Mouse (Mus musculus) right cerebral cortex, adult 18-20 months (tissue): ENCODE data around the gene Gm13420.
"Not testable (repeated sequence)": the region's sequence is repeated elsewhere in the genome, so short reads cannot be mapped to it uniquely, and the experiment has no call there.

Source experiments
- DNase-seq: peaks from one replicate; pipeline ENCODE4 v3.0.0; 2022; ENCODE audit warnings: mixed read lengths

The Gm13420 gene

GRCm38 (mm10) chr2:29751497-29751896 is at the start of gene Gm13420:
Gene Gm13420, minus strand, starts transcription at chr2:29751685.
- DNase-seq: no peak

DNA sequence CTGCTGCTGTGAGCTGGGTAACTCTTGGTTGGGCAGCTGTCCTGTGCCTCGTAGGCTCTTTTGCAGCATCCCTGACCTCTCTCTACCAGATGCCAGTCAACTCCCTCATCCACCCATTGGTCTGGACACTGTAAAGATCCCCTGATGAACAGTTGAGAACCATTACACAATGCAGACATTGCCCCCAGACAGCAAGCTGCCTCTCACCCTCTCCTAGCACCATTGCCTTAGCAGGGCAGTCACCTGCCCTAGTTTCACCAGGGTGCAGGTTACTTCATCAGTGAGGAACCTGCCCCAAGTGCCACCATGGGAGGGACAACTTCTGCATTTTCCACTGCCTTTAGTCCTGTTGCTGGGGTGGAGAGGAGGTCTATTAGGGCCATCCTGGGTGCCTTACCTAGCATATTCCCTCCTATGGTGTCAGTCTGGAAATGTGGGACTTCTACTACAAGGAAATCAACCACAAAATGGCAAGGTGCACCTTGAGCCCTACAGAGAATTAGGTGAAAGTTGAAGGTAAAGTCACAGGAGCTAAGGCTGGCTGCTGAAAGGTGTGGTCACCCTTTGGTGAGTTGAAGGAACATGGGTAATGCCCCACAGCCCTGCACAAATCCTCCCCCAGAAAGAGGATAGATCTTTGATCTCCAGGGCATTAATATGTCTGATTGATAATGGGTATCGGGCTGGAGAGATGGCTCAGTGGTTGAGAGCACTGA is 41.4 kb upstream of the Gm13420 start:
- DNase-seq: no peak

- peak; percentile 93 for DNase-seq
Observed at GRCm38 (mm10) chr2:29787937-29788681, 36.6 kb upstream of the Gm13420 start, which contains the start of gene Trub2. Gene Trub2, minus strand, starts transcription at chr2:29788502.

DNA sequence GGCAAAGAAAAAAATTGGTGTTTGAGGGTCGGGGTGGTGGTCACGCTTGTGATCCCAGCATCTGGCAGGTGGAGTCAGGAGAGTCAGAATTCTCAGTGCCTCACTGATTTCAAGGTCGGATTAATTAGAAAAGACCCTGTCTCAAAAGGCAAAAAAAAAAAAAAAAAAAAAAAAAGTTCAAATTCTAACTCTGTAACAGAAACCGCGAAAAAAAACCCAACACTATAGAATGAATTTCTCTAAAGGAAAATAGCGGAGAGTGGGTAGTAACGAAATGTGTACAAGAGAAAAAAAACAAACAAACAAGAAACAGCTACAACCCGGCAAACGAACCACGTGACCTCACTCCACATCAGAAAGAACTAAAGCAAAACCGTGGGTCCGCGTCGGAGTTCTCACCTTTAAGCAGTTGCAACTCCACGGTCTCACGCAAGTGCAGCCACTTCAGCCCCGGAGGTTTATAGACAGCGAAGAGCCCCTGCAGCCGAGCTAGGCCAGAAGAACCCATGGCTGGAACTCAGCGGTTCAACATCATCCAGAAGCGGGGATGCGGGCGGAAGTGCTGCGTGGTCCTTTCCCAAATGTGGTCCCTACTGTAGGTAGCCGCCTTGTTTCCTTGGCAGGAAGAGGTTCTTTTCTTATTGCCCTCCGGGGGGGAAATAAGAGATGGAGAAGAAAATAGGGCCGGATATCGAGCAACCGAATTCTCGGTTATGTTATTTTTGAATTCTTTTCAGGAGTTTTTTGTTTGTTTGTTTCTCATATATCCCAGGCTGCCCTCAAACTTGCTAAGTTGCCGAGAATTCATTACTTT is 35.8 kb upstream of the Gm13420 start, which contains the start of gene Coq4:
Gene Coq4, plus strand, starts transcription at position 390 of the 814 bp plus-strand sequence.
- peak; percentile 95 for DNase-seq

GRCm38 (mm10) chr2:29784290-29784689 is 32.8 kb upstream of the Gm13420 start:
- no peak for DNase-seq

DNA sequence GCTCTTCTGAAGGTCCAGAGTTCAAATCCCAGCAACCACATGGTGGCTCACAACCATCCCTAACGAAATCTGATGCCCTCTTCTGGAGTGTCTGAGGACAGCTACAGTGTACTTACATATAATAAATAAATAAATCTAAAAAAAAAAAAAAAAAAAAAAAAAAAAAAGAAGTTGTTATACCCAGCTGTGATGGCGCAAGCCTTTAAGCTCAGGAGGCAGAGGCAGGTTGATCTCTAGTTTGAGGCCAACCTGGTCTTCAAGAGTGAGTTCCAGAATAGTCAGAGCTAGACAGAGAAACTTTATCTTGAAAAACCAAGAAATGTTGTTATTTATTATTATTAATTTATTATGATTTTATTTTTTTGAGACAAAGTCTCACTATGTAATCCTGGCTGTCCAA is 29.8 kb upstream of the Gm13420 start:
- not testable (repeated sequence) for DNase-seq

- no peak for DNase-seq
Observed at GRCm38 (mm10) chr2:29773323-29773722, 21.8 kb upstream of the Gm13420 start.

- DNase-seq: no peak
Observed at GRCm38 (mm10) chr2:29771611-29772461, 20.4 kb upstream of the Gm13420 start.

- no peak for DNase-seq
Observed at GRCm38 (mm10) chr2:29770162-29770561, 18.7 kb upstream of the Gm13420 start.

DNA sequence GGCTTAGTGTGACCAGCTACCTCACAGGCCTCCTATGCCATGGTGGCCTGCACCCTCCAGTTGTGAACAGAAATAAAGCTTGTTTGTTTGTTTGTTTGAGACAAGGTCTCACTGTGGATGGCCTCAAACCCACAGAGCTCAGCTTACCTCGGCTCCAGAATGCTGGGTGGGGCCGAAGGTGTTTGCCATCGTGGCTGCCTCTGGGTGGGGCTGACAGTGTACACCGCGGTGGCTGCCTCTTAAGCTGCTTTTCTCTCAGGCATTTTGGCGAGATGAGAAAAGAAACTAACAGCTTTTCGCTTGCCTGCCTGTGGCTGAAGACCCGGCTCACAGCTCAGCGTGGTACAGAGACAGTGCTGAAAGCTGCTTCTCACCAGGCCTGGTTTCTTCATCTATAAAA is 17.4 kb upstream of the Gm13420 start:
- DNase-seq: no peak

- DNase-seq: no peak
Observed at GRCm38 (mm10) chr2:29767976-29768709, 16.7 kb upstream of the Gm13420 start.

- DNase-seq: peak; percentile 37
Observed at GRCm38 (mm10) chr2:29764831-29765230, 13.3 kb upstream of the Gm13420 start.

GRCm38 (mm10) chr2:29755693-29756092 is 4.2 kb upstream of the Gm13420 start:
- no peak for DNase-seq

DNA sequence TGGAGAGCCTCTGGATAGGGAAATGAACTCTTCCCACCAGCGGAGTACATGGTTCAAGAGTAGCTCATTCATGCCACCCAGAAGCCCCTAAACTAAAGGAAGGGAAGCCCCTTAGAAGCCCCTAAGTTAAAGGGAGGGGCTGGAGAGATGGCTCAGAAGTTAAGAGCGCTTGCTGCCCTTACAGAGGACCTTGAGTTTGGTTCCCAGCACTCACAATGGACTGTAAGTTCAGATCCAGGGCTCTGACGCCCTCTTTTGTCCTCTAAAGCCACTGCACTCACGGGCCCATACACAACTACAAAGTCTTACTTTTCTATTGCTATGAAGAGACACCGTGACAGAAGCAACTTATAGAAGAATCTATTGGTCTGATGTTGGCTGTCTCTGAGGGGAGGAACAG is 912 bp upstream of the Gm13420 start:
- DNase-seq: no peak

- DNase-seq: no peak
Observed at GRCm38 (mm10) chr2:29748499-29748898, 3.0 kb downstream of the Gm13420 start.

- DNase-seq: no peak
Observed at GRCm38 (mm10) chr2:29747852-29748251, 3.6 kb downstream of the Gm13420 start.

DNA sequence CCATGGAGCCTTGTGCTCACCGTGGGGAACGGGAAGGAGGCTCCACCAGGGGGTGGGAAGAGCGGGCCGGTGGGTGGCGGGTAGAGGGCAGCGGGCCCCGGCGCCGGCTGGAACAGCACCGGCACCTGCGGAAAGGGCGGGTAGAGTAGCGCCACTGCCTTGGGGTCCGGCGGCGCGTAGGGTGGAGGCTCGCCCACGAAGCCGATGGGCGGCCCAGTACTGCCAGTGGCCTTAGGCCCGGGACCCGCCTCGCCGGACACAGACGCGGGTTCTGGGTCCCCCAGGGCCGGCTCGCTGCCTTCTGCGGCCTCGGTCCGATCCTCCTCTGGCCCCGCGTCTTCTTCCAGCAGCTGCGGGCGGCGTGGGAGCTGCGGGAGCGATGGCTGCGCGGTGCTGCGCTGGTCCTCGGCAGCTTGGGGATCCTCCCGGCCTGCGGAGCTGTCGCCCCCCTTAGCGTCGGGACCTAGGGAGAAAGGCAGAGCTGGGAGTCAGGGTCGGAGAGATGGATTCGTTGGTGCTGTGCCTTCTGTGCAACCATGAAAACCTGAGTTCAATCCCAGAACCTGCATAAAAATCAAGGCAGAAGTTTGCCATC is 4.2 kb downstream of the Gm13420 start:
- no peak for DNase-seq

GRCm38 (mm10) chr2:29744256-29744655 is 7.2 kb downstream of the Gm13420 start:
- DNase-seq: no peak

DNA sequence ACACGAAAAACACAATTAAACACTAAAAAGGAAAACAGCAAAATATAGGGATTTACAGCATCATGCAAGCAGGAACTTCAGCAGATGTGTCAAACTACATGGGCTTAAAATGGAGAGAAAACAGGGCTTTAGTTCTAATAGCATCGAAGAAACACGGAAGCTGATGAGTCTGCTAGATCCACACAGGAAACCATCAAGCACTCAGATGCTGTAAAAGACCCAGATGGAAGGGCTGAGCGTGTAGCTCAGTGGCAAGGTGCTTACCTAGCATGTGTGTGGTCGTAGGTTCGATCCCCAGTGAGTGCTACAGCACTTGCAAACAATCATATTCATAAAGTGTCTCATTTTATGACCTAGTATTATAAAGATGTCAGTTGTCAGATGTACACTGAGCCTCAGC is 10.3 kb downstream of the Gm13420 start:
- no peak for DNase-seq

DNA sequence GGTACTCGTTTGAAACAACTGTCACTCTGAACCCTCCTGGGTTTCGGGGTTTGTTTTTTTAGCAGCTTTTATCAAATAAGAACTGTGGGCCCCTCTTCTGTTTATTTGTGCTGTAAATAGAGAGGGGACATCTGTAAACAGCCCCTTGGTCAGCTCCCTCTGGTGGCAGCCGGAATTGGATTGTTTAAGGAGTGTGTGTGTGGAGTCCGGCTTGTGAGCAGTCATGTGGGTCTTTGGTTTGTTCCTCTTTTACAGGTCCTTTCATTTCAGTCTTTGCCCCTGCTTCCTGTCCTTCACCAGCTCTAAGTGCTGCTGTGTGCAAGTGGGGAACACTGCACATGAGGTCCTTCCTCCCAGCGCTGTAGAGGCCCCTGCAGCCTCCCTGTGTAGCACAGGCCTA is 12.1 kb downstream of the Gm13420 start:
- DNase-seq: no peak

- no peak for DNase-seq
Observed at GRCm38 (mm10) chr2:29738799-29739198, 12.7 kb downstream of the Gm13420 start.
